Mouse (Mus musculus): ENCODE measurements around the gene Fcamr. TPM values are rescaled to one million over a fixed set of nuclear protein-coding genes. Genes with fewer than 3 reads are reported as not detected.

Fcamr gene
- not detected for polyA plus RNA-seq (2014; fragmentation: Illumina TruSeq; extraction: RNeasy Lipid Tissue Mini Kit (QIAGEN cat#74804); ENCODE audit: low read depth, low replicate concordance)

DNA sequence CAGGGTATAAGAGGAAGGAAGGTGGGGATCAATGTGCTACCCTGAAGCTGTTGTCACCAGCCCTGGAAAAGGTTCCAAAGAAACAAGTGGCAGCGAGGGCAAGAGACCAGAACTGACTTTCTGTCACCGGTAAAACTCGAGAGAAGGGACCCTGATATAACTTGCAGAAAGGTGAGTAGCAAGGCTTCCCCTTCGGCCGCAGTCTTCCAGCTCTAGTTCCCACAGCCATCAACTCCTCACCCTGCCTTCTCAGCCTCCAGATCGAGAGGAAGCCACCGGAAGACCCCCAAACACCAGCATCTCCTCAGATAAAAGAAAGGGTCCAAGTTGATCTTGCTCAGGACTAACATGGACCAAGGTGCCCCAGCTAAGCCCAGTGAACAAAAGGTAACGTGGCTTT lies at the start of gene Fcamr:
Gene Fcamr, plus strand, starts transcription at position 301 of the 400 bp plus-strand sequence.

GRCm38 (mm10) chr1:130826448-130826847 lies 25.7 kb downstream of the Fcamr start, which contains the start of gene Pigr:
Gene Pigr, plus strand, starts transcription at chr1:130826684.

Other genes starting within 250 kb of the Fcamr start
- 239 TPM for gene Zp3r, start 171.3 kb upstream of the Fcamr start, polyA plus RNA-seq (2014; fragmentation: Illumina TruSeq; extraction: RNeasy Lipid Tissue Mini Kit (QIAGEN cat#74804); ENCODE audit: low read depth, low replicate concordance)
- gene C4bp, start 139.3 kb upstream of the Fcamr start, polyA plus RNA-seq (2014; fragmentation: Illumina TruSeq; extraction: RNeasy Lipid Tissue Mini Kit (QIAGEN cat#74804); ENCODE audit: low read depth, low replicate concordance) = 0.25 TPM
- 5.3 TPM for gene Gm29427, start 85.1 kb upstream of the Fcamr start, polyA plus RNA-seq (2014; fragmentation: Illumina TruSeq; extraction: RNeasy Lipid Tissue Mini Kit (QIAGEN cat#74804); ENCODE audit: low read depth, low replicate concordance)
- gene Yod1, start 83.6 kb upstream of the Fcamr start, polyA plus RNA-seq (2014; fragmentation: Illumina TruSeq; extraction: RNeasy Lipid Tissue Mini Kit (QIAGEN cat#74804); ENCODE audit: low read depth, low replicate concordance) = 28.9 TPM
- gene Pfkfb2, start 71.6 kb upstream of the Fcamr start, polyA plus RNA-seq (2014; fragmentation: Illumina TruSeq; extraction: RNeasy Lipid Tissue Mini Kit (QIAGEN cat#74804); ENCODE audit: low read depth, low replicate concordance) = 43.2 TPM
- gene AA986860, start 68.9 kb upstream of the Fcamr start, polyA plus RNA-seq (2014; fragmentation: Illumina TruSeq; extraction: RNeasy Lipid Tissue Mini Kit (QIAGEN cat#74804); ENCODE audit: low read depth, low replicate concordance) = 1.5 TPM
- gene Pigr, start 25.8 kb downstream of the Fcamr start, polyA plus RNA-seq (2014; fragmentation: Illumina TruSeq; extraction: RNeasy Lipid Tissue Mini Kit (QIAGEN cat#74804); ENCODE audit: low read depth, low replicate concordance) = 0.36 TPM
- gene Fcmr, start 64.8 kb downstream of the Fcamr start, polyA plus RNA-seq (2014; fragmentation: Illumina TruSeq; extraction: RNeasy Lipid Tissue Mini Kit (QIAGEN cat#74804); ENCODE audit: low read depth, low replicate concordance) = 2.9 TPM
- not detected for gene Il24, start 86.6 kb downstream of the Fcamr start, polyA plus RNA-seq (2014; fragmentation: Illumina TruSeq; extraction: RNeasy Lipid Tissue Mini Kit (QIAGEN cat#74804); ENCODE audit: low read depth, low replicate concordance)
- gene Il20, start 110.5 kb downstream of the Fcamr start, polyA plus RNA-seq (2014; fragmentation: Illumina TruSeq; extraction: RNeasy Lipid Tissue Mini Kit (QIAGEN cat#74804); ENCODE audit: low read depth, low replicate concordance) = not detected
- gene Il19, start 139.2 kb downstream of the Fcamr start, polyA plus RNA-seq (2014; fragmentation: Illumina TruSeq; extraction: RNeasy Lipid Tissue Mini Kit (QIAGEN cat#74804); ENCODE audit: low read depth, low replicate concordance) = not detected
- not detected for gene Il10, start 218.9 kb downstream of the Fcamr start, polyA plus RNA-seq (2014; fragmentation: Illumina TruSeq; extraction: RNeasy Lipid Tissue Mini Kit (QIAGEN cat#74804); ENCODE audit: low read depth, low replicate concordance)

Measured in testis, adult 10 weeks (tissue).